Mouse (Mus musculus): ENCODE data around the gene Krt80. TPM values are rescaled to one million over a fixed set of nuclear protein-coding genes. Genes with fewer than 3 reads are reported as not detected.
A peak's percentile ranks its signal among the peaks of the same experiment; 100 is the strongest.

Krt80 gene
- total RNA-seq, 2 experiments from 2014 or later: 1.9 to 2.5 TPM

DNA sequence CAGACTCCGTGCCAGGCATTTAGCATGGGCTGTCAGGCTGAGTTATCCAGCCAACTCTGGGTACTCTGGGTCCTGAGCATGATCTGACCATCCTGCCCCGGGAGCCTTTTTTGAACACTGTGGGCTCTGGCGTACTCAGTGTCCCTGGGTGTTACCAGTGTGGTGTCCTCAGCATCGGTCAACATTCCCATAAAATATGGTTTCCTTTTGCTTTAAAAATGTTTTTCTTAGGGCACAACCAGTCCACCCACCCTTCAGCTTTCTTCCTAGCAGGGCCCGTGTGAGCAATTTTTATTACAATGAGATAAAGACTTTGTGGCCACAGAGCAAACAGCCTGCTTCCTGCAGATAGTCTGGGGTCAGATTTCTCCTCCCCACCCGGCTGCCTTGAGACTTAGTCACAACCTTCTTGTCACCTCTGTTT, 49.3 kb downstream of the Krt80 start:
- DNase-seq: no peak
- intact Hi-C loops (cut with DNase I): no loop called here

- no peak for DNase-seq
- intact Hi-C loops (cut with DNase I): no loop called here
These were observed 49.8 kb downstream of the Krt80 start for GRCm38 (mm10) chr15:101320010-101320617.

DNA sequence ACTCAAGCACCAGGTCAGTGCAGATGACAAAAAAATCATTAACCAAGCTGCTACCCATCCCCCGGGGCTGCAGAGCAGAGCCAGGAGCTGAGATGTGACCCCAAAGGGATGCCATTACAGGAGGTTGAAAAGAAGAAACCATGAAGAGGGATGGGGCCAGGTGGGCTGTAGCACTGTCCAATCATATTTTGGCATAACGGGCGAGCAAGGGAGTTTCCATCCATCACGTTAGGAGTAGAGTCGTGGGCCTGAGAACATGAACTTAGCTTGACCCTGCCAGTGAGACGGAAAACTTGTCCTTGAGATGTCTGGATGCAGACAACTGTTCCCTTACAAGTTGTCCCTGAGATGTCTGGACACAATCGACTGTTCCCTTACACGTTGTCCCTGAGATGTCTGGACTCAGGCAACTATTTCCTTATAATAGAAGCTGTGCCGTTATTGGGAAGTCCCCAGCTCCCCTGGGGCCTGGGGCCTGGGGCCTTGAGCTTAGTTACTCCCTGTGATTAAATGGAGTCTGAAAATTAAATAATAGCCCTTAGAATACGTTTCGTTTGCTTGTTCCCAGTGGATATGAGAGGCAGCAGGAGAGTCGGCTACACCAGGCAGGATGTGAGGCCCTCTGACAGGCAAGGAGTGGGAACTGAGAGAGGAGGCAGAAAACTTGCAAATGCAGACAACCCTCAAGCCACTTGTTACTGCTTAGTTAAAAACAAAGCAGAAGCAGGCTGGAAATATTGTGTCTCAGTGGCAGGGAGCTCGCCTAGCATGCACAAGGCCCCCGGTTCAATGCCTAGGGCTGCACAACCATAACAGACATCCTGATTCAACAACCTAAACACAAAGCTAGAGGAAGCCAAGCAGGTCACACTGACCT, 50.8 kb downstream of the Krt80 start:
- intact Hi-C loops (cut with DNase I): loop anchor here (5.0 kb wide), 1 partner anchor 97 kb away; the partner anchor contains the start of gene Grasp
- DNase-seq: no peak

DNA sequence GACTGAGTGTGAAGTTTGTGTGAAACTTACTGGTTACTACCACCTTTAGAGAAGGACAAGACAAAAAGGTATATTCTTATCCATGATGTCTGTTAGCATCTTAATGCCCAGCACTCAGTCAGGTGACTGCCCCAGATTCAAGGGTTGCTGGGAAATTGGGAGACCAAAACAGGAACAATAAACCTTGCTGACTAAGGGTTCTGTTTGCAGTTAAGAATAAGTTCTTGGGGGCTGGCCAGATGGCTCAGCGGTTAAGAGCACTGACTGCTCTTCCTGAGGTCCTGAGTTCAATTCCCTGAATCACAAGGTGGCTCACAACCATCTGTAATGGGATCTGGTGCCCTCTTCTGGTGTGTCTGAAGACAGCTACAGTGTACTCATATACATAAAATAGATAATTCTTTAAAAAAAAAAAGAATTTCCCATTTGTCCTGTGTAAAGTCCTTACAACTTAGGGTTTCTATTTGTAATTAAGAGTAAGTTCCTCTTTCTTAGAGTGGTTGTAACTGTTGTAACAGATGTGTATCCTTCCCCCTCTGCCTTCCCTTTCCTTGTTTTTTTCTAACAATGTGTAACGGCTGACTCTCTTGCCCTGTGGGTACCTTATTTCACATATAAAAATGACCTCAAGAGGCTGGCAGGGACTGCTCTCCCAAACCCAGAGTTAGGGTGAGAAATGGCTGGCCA, 52.0 kb downstream of the Krt80 start:
- intact Hi-C loops (cut with DNase I): loop anchor here (5.0 kb wide), 1 partner anchor 96 kb away; the partner anchor contains the start of gene Grasp
- DNase-seq: no peak

- intact Hi-C loops (cut with DNase I): loop anchor here (5.0 kb wide), 1 partner anchor 95 kb away; the partner anchor contains the start of gene Grasp
- DNase-seq: no peak
These were observed 52.8 kb downstream of the Krt80 start for GRCm38 (mm10) chr15:101316913-101317813.

DNA sequence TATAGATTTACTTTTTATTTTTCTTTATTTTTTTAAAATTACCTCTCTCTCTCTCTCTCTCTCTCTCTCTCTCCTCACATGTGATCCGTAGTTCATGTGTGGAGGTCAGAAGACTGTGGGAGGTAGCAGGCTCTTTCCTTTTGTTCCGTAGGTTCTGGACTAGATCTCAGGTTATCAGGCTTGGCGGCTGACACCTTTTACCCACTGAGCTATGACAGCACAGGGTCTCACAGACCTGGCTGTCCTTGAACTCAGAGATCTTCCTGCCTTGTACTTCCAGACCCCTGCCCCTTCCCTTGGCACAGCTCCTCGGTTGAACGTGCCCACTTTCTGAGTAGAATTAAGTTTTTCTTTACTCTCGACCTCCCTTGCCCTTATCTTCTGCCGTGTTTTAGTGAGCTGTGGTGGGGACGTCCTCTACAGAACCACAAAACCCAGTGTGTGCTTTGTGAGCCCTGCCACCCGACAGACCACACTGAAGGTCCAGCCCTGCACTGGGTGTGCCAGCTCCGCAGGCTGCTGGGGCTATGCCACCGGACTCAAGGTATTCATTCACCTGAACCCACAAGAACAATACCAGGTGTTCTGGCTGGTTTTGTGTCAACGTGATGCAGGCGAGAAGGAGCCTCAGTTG, 53.6 kb downstream of the Krt80 start:
- intact Hi-C loops (cut with DNase I): loop anchor here (5.0 kb wide), 1 partner anchor 94 kb away; the partner anchor contains the start of gene Grasp
- no peak for DNase-seq

DNA sequence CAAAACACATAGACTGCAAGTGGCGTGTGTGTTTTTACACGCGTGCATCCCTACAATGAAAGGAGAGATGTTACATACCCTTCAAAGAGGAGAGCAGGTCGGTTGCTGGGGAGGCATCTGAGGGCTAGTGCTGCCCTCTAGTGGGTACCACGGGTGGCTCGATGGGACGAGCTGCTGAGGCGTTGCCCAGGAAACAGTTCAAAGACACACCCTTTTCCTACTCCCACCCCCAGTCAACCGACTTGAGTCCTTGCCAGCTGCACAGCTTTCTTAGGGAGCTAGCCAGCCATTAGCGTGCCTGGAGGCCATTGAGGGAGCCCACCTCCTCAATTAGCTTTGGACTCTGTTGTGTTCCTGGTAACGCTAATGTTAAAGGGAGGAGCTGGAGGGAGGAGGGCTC, 54.1 kb downstream of the Krt80 start:
- intact Hi-C loops (cut with DNase I): loop anchor here (2.0 to 5.0 kb wide), 2 partner anchors 31 to 94 kb away; partner anchors contain the start of genes Atg101 and Grasp

GRCm38 (mm10) chr15:101315378-101315777, 54.6 kb downstream of the Krt80 start:
- intact Hi-C loops (cut with DNase I): loop anchor here (2.0 to 5.0 kb wide), 2 partner anchors 31 to 93 kb away; partner anchors contain the start of genes Atg101 and Grasp
- DNase-seq: no peak

More for the DNA sequence above, 54.1 kb downstream of the Krt80 start:
- DNase-seq: peak; percentile 88 to 90

DNA sequence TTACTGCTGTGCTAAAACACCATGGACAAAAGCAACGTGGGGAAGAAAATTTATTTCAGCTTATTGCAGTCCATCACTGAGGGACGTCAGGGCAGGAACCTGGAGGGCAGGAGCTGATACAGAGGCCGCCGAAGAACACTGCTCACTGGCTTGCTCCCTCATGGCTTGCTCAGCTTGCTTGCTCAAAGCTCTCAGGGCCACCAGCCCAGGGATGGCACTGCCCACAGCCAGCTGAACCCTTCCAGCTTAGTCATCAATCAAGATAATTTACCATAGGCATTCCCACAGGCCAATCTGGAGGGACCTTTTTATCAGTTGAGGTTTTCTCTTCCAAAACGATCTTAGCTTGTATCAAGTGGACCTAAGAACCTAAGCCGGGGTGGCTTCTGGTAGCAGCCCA, 58.0 kb downstream of the Krt80 start:
- intact Hi-C loops (cut with DNase I): loop anchor here (2.0 kb wide), 1 partner anchor 73 kb away; no protein-coding TSS in a partner anchor
- no peak for DNase-seq

DNA sequence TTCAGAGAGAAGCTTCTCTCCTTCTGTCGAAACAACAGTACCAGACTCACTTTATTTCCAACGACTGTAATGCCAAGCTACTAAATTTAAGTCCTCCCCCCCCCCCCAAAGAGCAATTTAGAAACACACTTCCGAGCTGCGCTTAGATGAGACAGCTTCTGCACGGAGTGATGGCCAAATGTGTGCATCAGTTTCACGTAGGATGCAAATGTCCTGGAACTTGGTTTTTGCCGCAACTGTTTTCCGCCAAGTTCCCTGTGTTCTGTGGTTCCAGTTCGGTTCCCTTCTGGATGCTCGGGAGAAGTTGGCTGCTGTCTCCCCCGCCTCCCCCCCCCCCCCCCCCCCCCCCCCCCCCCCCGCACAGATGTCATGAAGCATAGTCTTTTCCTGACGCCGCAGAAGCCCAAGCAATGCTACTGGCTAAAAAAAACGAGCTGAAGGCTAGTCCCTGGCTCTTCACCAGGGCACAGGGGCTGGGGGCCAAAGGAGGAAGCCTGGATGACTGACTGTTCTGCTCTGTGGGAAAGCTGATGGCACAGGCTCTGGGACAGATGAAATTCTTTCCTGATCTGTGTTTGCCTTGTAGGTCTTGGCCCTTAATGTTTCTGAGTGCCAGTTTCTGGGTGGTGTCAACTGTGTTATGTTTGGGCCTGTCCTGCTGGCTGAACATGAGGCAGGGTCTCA, 58.7 kb downstream of the Krt80 start:
- intact Hi-C loops (cut with DNase I): no loop called here
- DNase-seq: peak in 1 of 2 experiments; percentile 50

DNA sequence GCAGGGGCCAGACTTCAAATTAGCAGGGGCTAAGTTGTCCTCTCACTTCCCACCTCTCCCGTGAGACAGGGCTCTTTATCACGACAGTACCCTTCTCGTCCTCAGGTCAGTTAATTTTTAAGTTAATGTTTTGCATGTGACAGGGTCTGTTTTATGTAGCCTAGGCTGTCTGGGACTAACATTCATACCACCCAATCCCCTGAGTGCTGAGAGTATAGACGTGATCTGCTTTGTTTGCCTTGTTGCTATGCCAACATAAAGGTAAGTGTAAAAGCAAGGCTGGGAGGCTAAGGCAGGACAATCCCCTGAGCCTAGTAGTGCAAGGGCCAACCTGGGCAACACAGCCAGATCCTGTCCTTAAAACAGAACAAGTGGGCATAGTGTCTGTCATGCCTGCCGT, 60.5 kb downstream of the Krt80 start:
- DNase-seq: no peak
- intact Hi-C loops (cut with DNase I): no loop called here

DNA sequence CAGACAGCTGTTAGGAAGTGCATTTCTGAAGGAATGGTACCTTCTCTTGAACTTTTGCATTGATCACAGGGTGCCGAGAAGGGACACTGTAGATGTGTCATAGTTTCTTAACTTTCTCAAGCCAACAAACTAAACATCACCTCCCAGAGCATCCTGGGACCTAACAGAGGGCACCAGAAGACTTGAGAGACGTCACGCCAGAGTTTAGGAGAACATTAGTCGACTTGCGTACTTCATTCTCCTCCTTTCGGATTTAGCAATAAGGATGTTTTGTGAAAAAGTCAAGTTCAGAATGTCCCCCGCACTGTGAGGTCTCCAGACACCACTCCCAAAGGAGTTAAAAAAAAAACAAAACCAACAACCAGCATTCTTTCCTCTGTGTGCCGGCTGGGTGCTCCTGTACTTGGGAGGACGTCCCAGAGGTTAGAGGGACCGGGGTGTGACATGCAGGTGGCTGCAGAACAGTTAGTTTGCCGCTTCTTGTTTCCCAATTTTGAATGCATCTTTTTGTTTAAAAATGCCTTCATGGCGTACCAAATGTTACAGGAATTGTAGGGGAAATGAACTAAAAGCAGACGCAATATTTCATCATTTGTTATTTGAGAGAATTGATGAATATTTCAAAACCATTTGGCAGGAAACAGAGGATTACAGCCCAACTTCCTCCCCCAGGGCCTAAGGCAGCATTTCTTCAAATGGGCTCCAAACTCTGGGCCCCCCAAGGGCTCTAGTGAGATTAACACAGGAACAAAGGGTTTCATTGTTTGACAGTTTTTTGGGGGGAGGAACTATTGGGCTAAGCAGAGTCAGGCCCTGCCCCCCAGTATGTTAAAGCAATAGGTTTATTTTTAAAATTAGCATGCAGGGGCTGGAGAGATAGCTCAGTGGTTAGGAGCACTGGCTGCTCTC, 61.3 kb downstream of the Krt80 start:
- intact Hi-C loops (cut with DNase I): no loop called here
- no peak for DNase-seq

DNA sequence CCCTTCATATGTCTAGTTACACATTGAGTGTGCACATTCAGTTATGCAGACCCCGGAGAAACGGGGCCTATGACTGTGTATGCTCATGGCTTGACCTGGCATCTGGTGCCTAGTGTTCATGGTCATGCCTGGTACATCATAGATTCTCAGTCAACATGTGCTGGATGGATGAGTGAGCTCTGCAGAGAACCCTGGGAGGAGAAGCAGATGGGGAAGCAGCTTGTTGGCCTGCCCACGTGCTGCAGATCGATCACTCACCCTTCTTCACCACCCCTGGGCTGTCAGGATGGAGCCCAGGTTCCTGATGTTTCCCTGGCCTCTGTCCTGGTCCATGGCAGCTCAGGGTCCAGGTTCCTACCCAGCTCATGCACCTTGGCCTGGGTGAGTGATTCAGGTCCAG, 63.5 kb downstream of the Krt80 start:
- intact Hi-C loops (cut with DNase I): no loop called here
- no peak for DNase-seq

DNA sequence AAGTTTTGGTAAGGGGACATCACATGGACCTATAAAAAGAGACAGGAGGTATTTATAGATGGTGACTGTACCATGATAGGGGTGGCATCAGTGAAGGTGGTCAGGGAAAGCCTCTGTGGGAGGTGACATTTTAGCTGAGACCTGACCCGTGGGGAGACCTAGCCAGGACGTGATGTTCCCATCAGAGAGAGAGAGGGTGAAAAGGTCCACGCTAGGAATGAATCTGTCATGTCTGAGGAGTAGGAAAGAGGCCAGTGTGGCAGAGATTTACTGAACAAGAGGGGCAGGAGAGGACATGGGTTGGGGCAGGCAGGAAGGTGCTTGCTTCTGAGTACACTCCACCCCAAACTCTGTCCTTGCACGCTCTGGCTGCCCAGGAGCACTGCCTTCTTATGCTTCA, 66.1 kb downstream of the Krt80 start:
- intact Hi-C loops (cut with DNase I): no loop called here
- DNase-seq: peak in 1 of 2 experiments; percentile 53

GRCm38 (mm10) chr15:101302201-101302600, 67.8 kb downstream of the Krt80 start:
- DNase-seq: peak in 1 of 2 experiments; percentile 57
- intact Hi-C loops (cut with DNase I): no loop called here

- intact Hi-C loops (cut with DNase I): no loop called here
- no peak for DNase-seq
These were observed 69.8 kb downstream of the Krt80 start for GRCm38 (mm10) chr15:101300128-101300527.

GRCm38 (mm10) chr15:101299480-101299960, 70.4 kb downstream of the Krt80 start:
- no peak for DNase-seq
- intact Hi-C loops (cut with DNase I): no loop called here
